Mouse (Mus musculus) lung, adult 18-20 months (tissue): ENCODE data around the gene Cd38.

Source experiments
- DNase-seq, 2 experiments: peaks; one replicate each; pipeline ENCODE4 v3.0.0; 2022; ENCODE audit warnings: mixed read lengths in 2 of 2

Cd38 gene

DNA sequence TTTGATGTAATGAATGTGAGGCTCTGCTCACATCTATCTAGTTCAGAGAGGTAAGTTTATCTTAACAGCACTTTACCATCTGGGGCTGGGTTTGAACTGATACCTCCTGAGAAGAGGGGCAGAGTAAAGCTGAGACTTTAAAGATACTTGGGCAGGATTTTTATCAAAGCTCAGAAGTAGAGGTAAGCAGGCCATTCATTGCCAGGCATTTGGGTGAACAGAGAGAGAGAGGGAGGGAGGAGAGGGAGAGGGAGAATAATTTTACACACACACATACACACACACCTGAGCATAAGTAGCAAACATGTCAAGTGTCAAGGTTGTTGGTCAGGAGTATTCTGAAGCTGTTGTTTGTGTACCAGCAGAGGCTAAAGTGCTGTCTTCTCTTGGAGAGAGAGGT is at the start of gene Cd38:
Gene Cd38 (plus strand): TSS at position 301 of the 400 bp plus-strand sequence.
- DNase-seq, result no peak

GRCm38 (mm10) chr5:43818695-43819094 is 49.7 kb upstream of the Cd38 start, which contains the start of gene Bst1:
Gene Bst1, plus strand, starts transcription at chr5:43818885.
- peak; percentile 40 to 49 for DNase-seq

- peak; percentile 67 to 73 for DNase-seq
These were observed 47.6 kb upstream of the Cd38 start for GRCm38 (mm10) chr5:43820785-43821184.

DNA sequence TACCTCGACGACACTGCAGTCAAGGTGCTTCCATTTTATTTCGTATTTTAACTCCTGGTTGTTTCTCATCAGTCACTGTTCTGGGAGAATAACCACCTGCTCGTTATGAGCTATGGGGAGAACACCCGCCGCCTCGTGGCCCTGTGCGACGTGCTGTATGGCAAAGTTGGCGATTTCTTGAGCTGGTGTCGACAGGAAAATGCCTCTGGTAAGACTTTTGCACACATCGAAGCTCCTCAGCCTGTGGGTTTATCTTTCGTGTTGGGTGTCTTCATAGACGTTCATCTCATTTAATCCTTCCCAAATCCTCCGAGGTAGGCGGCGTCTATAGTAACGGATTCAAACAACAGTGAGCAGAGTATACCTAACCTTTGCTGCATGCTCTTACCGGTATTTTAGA is 46.8 kb upstream of the Cd38 start, which contains the start of gene Fbxl5:
Gene Fbxl5 (minus strand): TSS at position 101 of the 400 bp plus-strand sequence.
- DNase-seq, result no peak

- no peak for DNase-seq
These were observed 46.2 kb upstream of the Cd38 start for GRCm38 (mm10) chr5:43822199-43822598.

DNA sequence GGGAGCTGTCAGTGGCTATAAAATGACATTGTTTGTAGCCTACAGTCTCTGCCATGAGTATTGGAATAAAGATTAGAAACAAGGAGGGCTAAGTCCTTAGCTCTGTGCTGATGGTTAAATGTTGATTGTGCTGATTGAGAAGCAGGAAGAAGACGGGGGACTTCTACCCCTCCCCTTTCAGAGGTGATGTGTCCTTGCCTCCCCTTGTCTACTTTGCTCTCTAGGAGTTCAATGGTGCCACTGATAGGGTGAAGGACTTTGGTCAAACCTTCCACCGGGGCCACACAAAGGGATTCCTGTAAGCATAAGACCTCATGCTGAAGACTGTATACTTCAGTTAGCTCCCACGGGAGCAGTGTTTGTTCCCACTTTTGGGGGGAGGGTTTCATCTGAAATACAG is 45.5 kb upstream of the Cd38 start:
- no peak for DNase-seq

GRCm38 (mm10) chr5:43824580-43824979 is 43.8 kb upstream of the Cd38 start:
- no peak for DNase-seq

DNA sequence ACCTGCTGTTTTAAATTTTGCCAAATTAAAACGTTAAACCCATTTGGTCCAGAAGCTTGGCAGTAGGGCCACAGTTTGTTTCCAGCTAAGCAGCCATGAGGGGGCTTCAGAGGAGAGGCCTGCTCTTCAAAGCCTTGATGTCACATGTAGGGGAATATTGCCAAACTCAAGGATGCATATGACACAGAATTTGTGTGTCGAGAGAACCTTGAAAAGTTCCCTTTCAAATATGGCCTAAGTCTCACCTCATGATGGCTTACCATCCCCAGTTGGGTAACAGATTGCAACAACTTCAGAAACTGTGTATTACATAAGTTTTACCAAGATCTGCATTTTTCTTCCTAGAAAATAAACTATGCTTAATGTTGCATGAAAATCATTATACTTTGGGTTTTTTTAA is 41.5 kb upstream of the Cd38 start:
- DNase-seq, result no peak

DNA sequence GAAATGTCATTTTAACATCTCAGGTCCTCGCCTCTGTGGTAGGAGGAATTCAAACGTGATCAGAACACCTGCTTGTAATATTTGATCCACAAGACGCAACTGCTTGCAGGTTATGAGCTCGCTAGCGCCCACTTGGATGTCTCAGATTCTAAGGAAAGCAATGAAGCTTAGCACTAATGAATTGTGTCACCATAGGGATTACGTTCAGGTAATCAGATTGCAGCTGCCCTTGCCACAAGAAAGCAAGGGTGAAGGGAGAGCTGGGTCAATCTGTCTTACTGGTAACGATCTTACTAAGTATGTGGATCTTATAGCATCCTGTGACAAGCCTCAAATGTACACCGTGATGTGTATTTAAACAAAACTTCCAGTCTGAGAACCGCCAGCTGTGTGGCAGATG is 41.0 kb upstream of the Cd38 start:
- no peak for DNase-seq

- DNase-seq, result no peak
These were observed 31.8 kb upstream of the Cd38 start for GRCm38 (mm10) chr5:43836590-43836989.

- DNase-seq, result peak in 1 of 2 experiments; percentile 44
These were observed 31.0 kb upstream of the Cd38 start for GRCm38 (mm10) chr5:43837372-43837771.

- DNase-seq, result peak in 1 of 2 experiments; percentile 60
These were observed 27.0 kb upstream of the Cd38 start for GRCm38 (mm10) chr5:43841144-43842010.

- DNase-seq, result no peak
These were observed 26.4 kb upstream of the Cd38 start for GRCm38 (mm10) chr5:43842011-43842285.

GRCm38 (mm10) chr5:43842576-43843155 is 25.7 kb upstream of the Cd38 start:
- DNase-seq, result no peak

DNA sequence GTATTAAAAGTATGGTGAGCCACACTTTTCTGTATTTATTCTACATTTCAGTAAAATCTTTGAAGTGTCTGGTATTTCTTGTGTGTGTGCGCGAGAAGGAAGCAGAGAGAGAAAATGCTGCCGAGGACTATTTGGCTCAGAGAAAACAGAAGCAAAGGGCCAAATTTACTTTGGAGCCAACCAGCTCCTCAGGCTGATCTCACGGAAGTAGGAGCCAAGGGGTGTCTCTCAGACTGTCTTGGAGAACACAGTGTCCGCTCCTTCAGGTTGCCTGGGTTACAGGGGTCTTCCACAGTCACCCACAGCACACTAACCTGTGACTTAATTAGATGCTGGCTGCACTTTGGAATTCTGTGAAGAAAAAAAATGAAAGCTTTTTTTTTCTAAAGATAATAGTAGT is 23.3 kb upstream of the Cd38 start:
- DNase-seq, result no peak

DNA sequence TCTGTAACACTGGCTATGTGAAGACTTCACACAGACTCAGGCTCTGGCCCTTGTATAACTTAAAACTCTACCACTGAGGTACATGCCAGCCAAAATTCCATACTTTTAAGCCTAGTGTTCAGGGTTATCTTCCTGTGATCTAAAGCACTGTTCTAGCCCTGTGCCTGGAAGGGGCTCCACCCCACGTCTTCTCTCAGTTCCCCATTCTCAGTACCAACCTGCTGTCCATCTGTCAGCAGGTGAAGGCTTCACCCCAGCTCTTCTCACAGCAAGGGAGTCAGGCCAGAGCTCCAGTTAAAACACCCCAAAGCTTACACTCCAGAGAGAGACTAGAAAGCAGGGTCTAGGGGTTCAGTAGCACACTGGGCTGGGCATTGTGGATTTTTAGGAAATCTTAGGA is 22.7 kb upstream of the Cd38 start:
- DNase-seq, result no peak

- no peak for DNase-seq
These were observed 22.1 kb upstream of the Cd38 start for GRCm38 (mm10) chr5:43846227-43846626.

- no peak for DNase-seq
These were observed 20.8 kb upstream of the Cd38 start for GRCm38 (mm10) chr5:43847555-43847954.

- DNase-seq, result no peak
These were observed 20.1 kb upstream of the Cd38 start for GRCm38 (mm10) chr5:43848275-43848674.

DNA sequence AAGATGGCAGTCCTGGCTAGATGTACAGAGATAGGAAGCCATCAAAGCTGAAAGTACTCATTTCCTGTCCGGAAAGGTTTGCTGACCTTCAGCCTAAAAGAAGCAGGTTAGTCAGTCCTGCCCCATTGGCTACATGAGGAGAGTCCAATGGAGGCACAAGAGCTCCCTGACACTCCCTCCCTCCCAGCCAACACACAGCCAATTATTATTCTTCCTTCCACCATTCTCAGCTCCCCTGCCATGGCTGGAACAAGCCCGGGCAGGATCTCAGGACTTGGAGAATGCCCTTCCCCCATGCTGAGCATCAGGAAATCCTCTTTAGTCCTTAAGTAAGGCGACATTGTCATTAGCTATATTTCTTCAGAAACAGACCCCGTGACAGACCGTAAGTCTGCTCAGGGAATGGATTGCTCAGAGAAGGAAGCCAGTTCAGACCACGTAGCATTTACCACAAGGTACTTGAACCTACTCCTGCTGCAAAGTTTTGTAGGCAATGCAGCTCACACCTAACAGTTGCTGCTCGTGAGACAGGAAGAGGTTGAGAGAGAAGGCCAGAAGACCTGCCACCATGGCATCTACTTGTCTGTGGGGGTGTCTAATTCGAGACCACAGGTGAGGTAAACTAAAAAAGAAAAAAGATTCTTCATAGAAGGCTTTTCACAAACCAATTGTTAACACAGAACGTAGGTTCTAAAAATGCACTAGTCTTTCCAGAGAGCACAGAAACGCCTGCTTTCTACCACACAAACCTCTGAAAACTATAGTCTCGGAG is 15.1 kb upstream of the Cd38 start:
- no peak for DNase-seq

DNA sequence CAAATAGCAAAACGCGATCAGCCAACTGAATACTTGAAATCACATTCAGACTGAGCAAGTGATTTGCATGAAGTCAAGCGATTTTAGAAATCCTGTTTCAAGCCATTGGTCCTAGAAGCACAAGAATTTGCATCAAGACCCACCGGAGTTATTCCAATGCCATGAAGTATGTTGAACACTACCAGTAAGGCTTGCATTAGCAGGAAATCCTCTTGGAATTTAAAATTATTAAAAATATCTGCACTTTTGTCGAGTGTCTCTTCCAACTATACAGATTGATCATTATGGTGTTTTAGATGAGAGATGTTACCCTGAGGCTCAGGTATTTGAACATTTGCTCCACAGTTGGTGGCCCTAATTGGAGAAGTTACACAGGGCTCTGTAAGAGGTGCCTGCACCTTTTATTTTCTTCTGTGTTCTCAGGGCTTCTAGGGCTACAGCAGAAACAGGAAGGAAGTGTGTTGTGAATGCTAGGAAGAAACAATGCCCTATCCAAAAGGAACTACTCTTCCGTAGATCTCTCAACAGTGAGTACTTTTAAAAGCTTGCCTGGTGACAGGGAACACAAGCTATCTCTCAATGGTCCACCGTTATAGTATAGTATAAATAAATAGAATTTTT is 14.4 kb upstream of the Cd38 start:
- DNase-seq, result no peak

DNA sequence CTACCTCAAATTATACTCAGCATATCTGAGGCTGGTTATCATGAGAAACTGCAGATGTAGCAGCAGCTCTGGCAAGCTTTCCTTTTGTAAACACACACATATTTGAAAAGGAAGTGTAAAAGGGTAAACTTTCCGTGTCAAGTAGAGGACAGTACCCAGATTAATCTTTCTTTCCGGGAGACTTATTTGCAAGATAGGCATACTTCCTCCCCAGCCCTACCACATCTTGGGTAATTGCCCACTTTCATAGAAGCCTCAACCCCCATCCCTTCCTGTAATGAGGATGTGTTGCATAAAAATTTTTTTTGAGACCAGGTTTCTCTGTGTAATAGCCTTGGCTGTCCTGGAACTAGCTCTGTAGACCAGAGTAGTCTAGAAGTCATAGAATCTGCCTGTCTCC is 12.6 kb upstream of the Cd38 start:
- DNase-seq, result peak; percentile 24 to 57

DNA sequence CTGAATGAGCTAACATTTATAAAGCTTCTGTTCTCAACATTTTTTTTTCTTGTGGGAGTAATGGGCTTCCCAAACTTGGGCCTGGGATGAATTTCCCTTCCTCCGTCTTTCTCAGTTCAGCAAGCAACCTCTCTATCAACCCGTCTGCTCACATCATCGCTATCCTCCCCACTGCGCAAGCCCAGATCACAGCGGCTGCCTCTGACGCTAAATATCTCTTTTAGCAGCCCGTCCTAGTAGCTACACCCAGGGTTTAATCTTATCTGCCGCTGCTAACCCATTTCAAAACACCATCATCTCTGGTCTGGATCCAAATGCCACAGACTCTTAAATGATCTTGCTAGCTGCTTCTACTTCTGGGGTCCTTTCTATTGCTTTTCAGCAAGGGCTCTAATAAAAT is 8.7 kb upstream of the Cd38 start:
- no peak for DNase-seq
